Mouse (Mus musculus) thymus, postnatal 36 days (tissue): ENCODE measurements around the gene Mreg.
A peak's percentile ranks its signal among the peaks of the same experiment; 100 is the strongest.

Experiments used
- DNase-seq, 2 experiments: peaks; one replicate each; pipeline ENCODE4 v3.0.0; 2022; ENCODE audit warnings: mixed read lengths in 2 of 2

Mreg gene

DNA sequence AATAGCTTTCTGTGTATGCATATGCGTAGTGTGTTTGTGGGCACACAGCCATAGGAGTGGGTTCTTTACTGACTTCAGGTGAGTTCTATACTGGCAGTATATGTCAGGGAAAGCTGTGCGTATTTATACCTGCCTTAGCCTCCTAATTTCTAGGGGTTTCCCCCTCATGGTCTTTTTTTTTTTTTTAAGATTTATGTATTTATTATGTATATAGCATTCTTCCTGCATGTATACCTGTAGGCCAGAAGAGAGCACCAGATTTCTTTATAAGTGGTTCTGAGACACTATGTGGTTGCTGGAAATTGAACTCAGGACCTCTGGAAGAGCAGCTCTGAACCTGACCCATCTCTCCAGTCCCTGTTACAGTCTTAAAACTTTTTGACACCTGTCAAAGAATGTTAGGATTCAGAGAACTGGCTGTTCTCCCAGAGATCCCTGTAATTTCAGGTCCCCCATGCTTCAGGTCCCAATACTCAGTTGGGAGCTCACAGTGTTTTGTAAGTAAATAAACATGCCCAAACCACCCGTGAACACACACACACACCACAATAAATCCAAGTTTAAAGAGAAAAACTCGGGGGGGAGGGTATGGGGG is 14.9 kb upstream of the Mreg start:
- DNase-seq = no peak

DNA sequence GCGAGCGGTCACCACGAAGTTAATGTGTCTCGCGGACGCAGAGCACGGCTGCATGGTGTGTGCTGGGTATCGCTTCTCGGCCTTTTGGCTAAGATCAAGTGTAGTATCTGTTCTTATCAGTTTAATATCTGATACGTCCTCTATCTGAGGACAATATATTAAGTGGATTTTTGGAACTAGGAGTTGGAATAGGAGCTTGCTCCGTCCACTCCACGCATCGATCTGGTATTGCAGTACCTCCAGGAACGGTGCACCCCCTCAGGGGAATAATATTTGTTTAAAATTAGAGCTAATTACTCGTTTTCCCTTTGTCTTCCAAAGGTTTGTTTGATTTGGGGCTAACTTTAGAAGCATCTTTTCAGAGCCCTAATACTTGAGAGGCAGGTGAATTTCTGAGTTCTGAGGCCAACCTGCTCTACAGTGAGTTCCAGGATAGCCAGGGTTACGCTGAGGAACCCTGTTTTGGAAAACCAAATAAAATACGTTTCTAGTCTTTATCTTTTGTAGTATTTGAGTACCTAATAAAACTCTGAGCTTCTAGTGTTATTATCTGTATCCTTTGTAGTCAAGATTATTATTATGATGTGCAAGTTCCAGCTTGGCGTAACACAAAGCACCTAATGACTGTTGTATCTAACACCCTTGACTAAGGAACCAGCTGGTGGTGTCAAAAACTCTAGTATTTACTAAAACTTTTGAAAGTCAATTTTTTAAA is 14.2 kb upstream of the Mreg start:
- no peak for DNase-seq

DNA sequence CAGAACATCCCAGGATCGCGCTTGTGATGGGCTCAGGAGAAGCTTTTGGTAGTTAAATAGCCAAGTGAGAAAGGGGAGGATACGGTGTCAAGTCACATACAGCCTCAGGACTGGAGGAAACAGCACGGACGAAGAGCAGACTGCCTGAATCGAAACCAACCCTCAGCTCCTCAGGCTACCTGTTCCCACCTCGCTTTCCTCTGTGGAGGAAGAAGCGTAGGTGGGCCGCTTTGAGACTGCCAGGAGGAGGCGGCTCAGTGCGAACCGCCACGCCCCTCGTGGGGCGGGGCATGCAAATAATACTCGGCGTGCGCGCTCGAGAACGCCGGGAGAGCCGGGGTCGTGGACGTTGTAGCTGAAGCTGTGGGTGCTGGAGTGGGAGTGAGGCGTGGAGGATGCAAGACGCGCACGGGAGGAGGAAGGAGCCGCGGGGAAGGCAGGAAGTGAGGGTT is 13.6 kb upstream of the Mreg start:
- DNase-seq = peak; percentile 82 to 87

DNA sequence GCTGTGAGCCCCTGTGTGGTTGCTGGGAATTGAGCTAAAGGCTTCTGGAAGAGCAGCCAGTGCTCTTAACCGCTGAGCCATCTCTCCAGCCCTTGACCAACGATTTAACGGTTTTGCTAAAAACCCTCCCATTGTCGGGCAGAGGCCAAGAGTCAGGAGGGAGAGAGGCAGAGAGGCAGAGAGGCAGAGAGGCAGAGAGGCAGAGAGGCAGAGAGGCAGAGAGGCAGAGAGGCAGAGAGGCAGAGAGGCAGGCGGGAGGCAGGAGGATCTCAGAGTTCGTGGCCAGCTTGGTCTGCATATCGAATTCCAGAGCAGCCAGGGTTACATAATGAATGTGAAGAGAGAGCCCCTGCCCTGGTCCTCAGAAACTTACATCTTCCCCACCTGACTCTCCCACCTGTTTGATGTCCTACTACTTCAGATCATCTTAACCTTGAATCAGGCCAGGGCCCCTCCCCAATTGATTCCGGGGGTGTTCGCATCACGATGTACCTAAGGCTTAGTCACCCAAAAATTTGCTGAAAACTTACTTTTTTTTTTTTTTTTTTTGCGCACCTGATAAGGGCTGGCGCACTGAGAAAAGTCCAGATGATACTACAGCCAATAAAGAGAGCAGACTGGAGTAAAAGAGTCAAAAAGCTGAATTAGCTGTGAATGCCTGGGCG is 13.1 kb upstream of the Mreg start:
- DNase-seq = peak in 1 of 2 experiments; percentile 19

DNA sequence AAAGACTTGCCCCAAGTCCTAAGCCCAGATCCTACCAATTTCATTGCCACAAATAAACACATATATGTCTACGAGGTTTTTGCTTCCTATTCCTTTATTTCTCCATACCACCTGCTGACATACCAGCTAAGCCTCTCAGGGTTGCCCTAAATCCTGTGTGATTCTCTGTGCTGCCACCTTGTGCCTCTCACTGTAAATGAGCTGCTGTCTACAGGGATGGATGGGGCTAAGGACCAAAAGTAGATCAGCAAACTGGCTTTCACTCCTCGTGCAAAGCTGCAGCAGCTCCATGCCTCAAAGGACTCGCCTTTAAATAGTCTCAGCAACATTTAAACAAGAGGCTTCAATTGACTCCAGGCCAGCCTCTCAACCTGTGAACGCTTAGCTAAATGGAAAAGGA is 7.9 kb upstream of the Mreg start:
- no peak for DNase-seq

DNA sequence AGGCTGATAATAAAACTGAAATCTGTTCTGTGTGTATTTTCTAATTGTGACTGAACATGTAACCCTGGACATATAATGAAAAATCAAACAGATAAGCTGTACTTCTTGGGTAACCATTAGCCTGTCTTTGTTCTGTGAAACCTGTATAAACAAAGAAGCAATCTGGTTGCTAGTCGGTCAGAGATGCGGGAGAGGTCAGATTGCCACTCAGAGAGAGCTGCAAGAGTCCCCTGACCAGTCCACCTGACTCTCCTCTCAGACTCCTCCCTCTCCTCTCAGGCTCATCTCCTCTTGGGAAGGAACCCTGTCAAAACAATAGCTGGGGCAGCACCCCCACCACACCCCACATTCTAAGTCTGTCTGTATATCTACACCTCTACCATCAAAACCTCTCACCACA is 7.0 kb upstream of the Mreg start:
- no peak for DNase-seq

DNA sequence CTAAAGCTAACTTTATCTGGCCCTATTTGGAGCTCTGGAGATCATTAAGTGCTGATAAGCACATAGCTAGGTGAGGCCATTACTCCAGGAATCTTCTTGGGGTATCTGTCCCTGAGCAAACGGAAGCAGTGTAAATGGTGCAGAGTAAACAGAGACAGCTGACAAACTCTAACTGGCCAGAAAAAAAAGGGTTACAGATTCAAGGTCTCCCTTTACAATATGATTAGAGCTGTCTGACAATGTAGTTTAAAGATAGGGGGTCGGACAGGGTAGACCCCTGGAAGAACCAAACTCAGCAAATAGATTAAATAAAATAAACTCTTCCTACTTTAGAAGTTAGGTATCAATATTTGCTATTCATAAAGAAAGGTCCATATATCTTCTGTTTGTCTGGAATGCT is 6.5 kb upstream of the Mreg start:
- no peak for DNase-seq

DNA sequence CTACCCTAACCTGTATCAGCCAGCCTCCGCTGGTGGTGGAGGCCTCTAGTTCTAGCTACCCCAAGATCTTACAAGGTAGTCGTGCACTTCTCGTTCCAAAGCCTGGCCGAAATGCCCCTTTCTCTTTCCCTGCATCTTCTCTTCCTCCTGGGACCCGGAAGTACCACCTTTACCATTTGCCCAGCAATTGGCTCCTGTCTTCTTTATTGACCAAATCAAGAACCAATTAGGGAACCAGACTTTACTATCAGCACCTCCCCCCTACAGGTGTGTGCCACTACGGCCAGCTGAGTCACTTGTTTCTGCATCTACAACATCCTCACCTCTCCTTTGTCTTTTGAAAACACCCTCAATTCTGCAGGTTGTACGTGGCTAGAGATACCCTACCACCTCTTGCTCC is 4.7 kb upstream of the Mreg start:
- no peak for DNase-seq

DNA sequence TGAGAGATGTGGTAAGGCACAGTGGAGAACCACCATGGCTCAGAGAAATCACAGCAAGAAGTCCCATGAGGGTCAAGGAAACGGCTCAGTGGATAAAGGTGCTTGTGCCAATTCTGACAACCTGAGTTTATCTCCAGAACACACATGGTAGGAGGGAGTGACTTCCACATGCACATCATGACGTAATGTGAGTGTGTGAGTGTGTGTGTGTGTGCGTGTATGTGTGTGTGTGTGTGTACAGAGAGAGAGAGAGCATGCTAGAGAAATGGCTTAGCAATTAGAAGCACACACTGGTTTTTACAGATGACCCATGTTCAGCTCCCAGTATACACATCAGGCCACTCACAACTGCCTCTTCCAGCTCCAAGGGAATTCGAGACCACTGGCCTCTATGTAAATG is 3.1 kb upstream of the Mreg start:
- DNase-seq = no peak

DNA sequence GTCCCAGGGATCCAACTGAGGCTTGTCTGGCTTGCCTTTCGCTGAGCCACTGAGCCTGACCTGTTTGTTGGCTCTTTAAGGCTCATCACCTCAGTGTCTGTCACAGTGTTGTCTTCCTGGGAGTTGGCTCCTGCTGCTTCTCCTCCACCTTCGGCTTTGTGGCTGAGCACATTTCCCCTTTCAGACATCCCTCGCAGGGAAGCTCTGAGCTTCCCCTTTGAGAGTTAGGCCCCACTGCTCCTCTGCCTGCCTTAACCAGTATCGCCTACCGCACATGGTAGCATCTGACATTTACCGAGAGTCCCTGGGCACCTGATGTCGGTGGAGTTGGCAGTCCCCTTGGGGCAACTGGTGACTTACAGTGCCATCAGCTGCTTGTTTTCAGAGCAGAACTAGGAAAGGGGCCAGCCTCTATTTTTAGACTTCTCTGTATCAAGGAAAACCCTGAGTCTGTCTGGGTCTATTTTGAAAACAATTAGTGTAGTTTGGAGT is 2.4 kb upstream of the Mreg start:
- DNase-seq = no peak

DNA sequence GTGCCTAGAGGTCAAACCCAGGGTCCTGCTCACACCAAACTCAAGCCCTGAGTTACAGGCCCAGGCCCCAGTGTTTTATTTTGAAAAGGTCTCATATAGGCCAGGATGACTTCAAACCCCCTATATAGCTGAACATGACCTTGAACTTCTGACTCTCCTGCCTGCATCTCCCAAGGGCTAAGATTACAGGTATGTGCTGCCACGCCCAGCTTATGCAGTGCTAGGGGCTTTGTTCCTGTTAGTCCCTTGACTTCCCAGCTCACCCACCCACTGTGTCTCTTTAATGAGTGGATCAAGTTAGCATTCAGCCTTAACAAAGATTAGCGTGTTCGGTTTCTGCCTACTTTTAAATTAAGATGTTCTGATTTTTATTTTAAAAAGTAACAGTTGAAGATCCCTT is 1.8 kb upstream of the Mreg start:
- no peak for DNase-seq

DNA sequence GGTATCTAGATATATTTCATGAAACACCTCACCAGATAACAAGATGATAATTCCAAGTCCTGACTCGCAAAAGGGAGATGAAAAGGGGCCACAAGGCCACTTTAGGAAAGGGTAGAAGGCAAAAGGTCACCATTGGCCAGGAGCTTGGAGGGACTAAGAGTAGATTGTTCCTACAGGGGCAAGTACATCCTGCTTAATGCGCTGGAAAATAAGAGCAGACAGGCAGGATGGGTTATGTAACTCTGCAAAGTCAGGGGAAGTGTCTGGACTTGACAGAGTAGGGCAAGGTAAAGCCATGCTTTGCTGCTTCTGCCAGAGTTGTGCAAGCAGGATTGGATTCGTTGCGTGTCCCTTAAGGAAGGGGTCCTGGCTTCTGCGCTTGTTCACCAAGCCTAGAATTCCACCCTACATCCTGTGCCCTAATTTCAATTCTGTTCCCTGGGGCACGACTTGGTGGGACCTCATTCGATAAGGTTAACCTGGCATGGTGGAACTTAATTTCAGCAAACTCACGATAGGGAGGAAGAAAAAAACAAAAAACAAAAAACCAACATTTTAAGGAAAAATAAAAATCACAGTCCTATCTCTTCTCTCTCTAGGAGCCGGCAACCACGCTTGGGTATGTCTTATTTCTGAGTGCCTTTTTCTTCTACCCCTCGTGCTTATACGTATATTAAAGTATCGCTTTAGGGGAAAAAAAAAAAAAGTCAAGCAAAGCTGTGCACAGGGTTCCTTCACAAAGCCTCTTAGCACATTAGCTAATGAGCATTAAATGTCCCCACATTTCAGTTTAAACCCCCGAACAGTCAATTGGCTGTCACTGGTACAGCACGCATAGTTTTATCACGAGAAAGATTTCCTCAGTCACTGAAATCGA is 1.1 kb downstream of the Mreg start:
- DNase-seq = no peak

DNA sequence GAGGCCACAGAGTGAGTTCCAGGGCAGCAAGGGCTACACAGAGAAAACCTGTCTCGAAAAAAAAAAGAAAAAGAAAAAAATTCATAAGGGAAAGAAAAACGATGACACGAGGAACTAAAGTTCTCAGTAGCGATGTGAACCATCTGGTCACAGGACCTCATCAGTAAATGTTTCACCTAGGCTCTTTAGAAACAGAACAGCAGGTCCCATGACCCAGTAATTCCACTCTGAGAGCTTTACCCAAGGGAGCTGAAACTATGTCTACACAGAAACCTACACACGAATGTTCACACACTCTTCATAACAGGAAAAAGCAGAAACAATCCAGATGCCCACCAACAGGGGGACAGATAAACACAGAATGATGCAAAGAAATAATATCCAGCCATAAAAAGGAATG is 4.0 kb downstream of the Mreg start:
- DNase-seq = no peak

DNA sequence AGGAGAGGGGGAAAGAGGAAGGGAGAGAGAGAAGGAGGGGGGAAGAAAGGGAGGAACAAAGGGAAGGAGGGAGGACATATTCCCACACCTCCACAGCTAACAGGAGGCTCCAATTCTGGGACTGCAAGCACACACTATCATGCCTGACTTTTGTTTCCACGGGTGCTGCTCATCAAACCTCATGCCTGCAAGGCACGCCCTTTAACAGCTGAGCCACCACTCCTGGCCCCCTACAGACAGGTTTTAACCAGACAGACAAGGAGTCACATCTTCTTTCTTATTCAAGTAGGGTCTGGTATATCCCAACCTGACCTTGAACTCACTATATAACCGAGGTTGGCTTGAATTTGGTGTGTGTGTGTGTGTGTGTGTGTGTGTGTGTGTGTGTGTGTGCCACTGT is 7.0 kb downstream of the Mreg start:
- DNase-seq = no peak

DNA sequence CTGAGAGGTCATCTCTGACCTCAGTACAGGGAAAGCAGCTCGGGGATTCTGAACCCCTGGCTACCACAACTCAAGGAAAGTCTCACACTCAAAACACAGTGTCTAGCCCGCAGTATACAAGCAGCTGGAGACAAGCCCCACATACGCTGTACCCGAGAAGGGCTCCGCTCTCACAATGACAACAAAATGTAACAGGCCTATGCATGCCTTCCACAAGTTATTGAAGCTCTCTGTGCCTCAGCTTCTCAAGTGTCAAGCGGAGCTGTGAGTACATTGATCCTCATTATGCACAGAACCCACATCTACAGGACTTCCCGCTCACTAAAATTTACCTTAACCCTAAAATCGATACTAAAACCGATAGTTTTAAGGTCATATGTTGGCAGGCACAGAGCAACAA is 8.9 kb downstream of the Mreg start:
- DNase-seq = no peak

DNA sequence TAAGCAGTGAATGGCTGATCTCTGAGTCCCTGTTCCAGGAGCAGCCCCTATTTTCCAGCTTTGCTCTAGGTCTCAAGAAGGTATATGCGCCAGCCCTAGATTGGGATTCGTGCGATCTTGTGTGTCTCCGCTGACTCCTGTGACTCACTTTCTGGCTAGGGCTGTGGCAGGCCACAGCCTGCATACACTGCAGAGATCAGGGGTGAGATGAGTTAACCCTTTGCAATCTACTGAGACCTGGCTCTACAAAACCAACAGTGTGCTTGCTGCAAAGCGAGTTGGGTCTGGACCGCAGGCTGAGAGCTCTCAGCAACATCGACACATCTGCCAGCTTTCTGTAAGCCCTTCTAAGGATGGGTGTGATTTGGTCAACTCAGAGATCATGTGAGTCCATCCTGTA is 9.4 kb downstream of the Mreg start:
- no peak for DNase-seq

DNA sequence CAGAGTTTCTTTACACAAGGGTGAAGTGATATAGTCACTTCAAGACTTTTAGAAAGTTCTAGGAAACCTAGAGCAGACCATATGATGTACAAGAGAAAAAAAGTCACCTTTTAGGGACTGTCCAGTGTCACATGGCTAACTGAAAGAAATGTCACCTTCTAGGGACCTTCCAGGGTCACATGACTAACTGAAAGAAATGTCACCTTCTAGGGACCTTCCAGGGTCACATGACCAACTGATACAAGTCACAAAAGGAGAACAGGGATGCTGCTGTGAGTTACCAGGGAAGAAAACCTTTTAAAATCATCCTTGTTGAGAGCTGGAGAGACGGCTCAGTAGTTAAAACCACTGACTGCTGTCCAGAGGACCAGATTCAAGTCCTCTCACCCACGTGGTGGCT is 10.0 kb downstream of the Mreg start:
- DNase-seq = no peak

DNA sequence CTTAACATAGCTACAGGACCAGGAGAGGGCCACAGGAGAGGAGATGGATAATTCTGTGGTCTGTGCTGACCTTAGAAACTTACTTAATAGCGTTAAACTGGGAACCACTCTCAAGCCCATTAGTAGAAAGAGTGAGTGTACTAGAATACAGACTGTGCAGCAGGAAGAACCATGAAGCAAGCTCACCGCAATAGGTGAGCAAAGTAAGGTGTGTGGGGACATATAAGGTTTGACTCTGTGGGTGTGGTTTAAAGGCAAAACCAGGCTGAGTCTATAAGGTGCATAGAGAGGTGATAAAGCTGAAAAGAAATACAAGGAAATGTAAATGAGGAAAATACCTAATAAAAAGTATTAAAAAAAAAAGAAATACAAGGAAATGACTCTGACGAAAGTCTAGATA is 11.0 kb downstream of the Mreg start:
- no peak for DNase-seq

DNA sequence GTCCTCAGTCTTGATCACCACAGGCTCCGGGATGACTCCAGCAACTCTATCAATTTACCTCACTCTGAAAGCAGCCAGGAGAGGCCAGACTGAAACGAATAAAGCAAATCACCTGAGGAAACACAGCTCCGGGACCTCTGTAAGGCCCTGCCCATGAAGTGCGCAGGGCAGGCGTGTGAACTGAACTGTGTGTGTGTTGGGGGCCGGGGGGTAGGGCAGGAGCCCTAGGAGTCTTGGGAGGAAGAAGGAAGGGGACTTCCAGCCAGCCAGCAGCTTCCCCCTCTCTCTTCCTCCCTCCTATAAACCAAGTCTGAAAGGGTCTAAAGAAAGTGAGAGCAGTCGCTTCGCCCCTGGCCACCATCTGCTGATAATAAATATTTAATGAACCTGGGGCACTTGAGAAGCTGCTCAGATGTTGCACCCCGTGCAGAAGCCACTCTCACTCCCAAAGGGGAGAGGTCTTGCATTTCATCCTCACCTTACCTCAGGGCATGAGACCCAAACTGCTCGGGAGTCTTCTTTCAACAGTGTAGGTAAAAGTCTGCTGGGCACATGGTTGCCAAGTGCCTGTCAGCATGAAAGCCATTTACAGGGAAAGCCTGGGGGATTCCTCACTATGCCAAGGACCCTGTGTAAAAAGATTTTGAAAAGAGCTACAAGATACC is 13.8 kb downstream of the Mreg start:
- no peak for DNase-seq

DNA sequence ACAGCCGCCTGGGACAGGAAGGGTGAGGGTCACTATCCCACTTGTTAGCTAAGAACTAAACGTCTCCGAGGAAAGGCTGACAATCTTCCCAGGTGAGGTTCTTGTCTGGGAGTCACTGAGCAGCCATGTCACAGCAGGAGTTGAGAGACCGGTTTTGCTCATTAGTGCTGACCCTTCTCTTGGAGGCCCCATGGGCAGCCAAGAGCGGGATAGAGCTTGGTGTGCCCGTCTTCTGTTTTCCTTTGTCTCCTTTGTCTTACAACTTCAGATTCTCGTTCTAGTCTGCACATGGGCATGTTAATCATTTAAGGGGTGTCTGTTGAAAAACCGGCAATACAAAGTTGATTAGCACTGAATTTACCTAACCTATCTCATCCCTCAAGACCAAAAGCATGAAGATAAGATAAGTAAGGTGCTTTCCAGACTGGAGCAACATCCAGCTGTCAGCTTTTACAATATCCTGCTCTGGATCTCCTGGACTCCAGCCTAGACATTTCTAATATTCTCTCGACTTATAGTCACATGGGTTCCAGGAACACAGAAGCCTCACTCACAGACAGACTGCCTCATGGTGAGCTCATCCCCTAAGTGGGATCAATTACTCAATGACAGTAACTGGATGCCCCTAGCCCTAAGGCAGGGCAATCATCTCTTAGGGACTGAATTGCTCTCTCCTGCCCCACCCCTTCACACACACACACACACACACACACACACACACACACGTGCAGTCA is 15.3 kb downstream of the Mreg start:
- no peak for DNase-seq

DNA sequence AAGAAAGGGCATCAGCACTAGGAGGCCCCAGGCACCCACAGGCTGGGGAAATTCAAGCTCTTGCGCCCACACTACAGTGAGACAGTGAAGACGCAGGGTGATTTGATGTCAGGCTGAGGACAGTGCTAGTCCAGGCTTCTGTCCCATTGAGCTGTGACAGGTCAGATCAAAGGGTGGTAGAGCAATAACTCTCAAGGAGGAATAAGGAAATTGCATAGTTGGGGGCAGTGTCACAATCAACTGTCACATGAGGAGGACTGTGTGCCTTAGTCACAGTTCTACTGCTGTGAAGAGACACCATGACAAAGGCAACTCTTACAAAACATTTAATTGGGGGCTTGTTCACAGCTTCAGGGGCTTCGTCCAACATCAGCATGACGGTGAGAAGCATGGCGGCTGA is 16.0 kb downstream of the Mreg start:
- DNase-seq = no peak

DNA sequence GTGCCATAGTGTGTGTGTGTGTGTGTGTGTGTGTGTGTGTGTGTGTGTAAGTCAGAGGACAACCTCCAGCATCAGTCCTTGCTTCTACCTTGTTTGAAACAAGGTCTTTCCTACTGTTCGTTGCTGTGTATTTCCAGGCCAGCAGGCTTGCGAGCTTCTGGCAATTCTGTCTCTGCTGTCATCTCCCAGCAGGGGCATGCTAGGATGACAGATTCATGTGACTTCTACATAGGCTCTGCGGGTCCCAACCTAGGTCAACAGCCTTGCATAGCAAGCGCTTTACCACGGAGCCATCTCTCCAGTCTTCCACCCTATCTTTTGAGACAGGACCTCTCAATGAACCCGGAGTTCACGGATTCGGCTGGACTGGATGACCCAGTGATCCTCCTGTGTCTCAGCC is 20.7 kb downstream of the Mreg start:
- no peak for DNase-seq
